Mouse (Mus musculus): ENCODE measurements around the gene Bcl6b.

Bcl6b gene

GRCm38 (mm10) chr11:70212896-70213295, 16.7 kb downstream of the Bcl6b start:
- DNase-seq (ENCODE audit: low read depth, low spot score): no peak

DNA sequence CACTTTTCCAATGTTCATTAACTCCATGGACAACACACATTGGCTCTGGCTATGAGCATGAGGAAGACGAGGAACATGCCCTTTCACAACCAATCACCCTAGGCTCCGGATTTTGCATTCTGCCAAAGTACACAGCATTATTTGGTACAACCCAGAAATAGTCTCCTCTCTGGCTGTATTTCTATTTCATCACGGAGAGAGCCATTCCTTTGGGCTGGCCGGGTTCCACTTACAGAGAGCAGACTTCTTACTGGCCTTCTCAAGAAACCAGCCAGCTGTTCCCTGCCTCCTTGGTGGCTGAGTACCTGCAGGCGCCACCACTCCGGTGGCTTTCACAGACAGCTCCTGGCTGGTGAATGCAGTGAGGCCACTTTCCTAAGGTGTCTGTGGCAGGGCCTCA, 17.2 kb downstream of the Bcl6b start, which contains the start of gene Slc16a11:
Gene Slc16a11, plus strand, starts transcription at position 330 of the 400 bp plus-strand sequence.
- no peak for DNase-seq (ENCODE audit: low read depth, low spot score)

DNA sequence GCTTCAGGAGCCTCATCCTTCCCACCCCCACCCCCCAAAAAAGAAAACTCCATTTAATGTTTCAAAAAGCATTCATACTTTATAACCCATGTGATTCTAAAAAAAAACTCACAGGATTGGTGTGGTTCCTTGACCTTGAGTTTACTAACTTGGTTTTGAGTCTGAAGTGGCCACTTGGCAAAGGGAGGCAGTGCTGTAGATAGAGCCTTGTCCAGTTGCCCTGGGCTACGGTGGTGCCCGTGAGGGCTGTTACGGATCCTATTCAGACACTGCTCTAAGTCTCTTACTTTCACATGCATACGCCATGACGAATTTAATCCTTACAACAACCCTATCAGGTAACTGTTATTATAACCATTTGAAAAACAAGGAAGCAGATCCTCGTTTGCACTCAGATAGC, 17.6 kb downstream of the Bcl6b start:
- no peak for DNase-seq (ENCODE audit: low read depth, low spot score)

- DNase-seq (ENCODE audit: low read depth, low spot score): no peak
These were observed 18.9 kb downstream of the Bcl6b start for GRCm38 (mm10) chr11:70210681-70211080.

DNA sequence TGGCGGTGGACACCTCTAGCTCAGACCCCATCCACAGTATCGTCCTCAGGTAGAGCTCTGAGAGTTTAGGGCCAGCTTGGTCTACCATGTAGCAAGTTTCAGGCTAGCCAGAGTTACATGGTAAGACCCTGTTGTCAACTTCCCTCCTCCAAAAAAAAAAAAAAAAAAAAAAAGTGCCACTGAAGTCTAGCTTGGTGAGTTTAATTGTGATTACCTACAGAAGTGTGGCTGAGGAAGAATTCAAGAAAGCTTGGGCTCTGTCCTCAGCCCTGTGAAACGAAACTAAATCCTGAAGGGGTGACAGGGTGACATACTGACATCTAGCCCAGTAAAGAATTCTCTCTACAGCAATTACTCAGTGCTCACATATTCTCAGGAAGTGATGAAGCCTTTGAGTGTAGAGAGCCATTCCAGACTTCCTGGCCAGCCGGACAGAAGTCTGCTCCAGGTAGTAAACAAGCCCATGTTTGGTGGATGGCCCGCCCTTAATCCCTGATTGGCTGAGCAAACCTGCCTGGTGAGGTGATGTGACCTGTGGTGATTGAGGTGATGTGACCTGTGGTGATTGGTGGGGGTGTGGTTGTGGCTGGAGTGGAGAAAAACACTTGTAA, 20.7 kb downstream of the Bcl6b start:
- DNase-seq (ENCODE audit: low read depth, low spot score): no peak

DNA sequence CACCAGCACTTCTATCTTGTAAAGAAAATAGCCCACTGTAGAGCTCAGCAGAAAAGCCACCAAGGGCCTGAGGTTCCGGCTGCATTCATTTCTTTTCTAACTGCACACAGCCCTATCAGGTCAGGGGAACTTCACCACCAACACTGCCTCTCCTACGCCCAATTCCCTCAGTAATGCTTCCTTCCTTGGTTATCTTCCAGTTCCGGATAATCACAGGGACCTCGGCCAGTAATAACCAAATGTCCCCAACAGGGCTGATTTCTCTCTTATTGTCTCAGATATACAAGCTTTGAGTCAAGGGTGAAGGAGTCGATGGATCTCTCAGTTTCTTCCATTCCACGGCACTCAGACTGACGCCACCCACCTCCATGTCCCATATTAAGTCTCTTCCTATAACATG, 22.3 kb downstream of the Bcl6b start:
- no peak for DNase-seq (ENCODE audit: low read depth, low spot score)

- no peak for DNase-seq (ENCODE audit: low read depth, low spot score)
These were observed 22.8 kb downstream of the Bcl6b start for GRCm38 (mm10) chr11:70206801-70207200.

GRCm38 (mm10) chr11:70201691-70202090, 27.9 kb downstream of the Bcl6b start:
- peak; percentile 67 for DNase-seq (ENCODE audit: low read depth, low spot score)

- DNase-seq (ENCODE audit: low read depth, low spot score): no peak
These were observed 29.5 kb downstream of the Bcl6b start for GRCm38 (mm10) chr11:70200036-70200608.

GRCm38 (mm10) chr11:70199107-70199506, 30.5 kb downstream of the Bcl6b start:
- no peak for DNase-seq (ENCODE audit: low read depth, low spot score)

GRCm38 (mm10) chr11:70198332-70198731, 31.3 kb downstream of the Bcl6b start:
- DNase-seq (ENCODE audit: low read depth, low spot score): no peak

GRCm38 (mm10) chr11:70193354-70194285, 36.0 kb downstream of the Bcl6b start:
- DNase-seq (ENCODE audit: low read depth, low spot score): no peak

DNA sequence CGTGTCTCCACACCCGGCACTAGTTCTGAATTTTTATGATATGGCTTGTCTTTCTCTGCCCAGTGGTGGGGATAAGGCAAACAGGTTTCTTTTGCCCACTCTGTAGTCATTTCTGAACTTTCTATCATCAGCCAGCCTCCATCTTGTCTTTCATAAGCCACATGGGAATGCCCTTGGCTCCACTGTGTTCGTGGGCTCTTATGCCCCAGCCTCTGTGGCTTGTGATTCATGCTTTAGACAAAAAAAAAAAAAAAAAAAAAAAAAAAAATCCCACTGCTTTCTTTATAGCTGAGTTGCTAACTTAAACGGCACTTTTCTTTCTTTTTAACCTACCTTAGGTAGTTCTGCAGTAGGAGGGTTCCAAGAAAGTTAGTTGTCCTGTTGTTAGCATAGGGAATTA, 37.4 kb downstream of the Bcl6b start:
- no peak for DNase-seq (ENCODE audit: low read depth, low spot score)

- DNase-seq (ENCODE audit: low read depth, low spot score): no peak
These were observed 38.4 kb downstream of the Bcl6b start for GRCm38 (mm10) chr11:70191188-70191587.

GRCm38 (mm10) chr11:70189319-70190134, 40.1 kb downstream of the Bcl6b start:
- DNase-seq (ENCODE audit: low read depth, low spot score): no peak

- peak; percentile 27 for DNase-seq (ENCODE audit: low read depth, low spot score)
These were observed 44.5 kb downstream of the Bcl6b start for GRCm38 (mm10) chr11:70185120-70185519.

DNA sequence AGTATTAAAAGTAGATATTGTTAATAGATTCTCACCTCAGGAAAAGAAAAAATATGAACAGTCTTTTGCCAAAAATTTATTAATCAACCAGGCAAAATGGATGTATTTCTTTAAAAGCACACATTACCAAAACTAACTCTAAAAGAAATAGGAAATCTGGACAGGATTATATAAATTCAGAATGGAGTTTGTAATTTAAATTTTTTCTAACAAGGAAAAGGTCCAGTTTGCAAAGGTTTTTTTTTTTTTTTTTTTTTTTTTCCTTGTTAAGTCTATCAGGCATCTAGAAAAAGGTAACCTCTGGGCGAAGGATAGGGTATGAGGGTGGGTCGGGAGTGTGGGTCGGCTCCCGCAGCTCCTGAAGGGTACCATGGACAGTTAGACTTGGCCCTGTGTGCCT, 49.1 kb downstream of the Bcl6b start:
- no peak for DNase-seq (ENCODE audit: low read depth, low spot score)

DNA sequence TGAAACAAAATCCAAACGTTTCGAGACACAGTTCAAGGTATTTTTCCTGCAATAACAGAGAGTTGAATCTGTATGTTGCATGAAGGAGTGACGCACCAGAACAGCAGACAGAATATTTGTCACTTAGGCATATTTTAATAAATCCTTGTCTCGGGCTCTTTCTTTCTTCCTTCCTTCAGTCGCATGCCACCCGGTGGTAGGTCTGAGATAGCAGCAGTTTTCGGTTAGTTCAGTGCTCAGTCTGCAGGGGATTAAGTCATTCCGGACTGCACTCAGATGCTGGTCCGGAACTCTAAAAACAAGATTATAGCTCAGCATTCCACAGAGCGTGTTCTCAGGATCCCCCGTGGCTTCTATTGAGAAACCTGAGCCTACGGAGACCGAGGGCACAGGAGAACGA, 50.2 kb downstream of the Bcl6b start:
- no peak for DNase-seq (ENCODE audit: low read depth, low spot score)

DNA sequence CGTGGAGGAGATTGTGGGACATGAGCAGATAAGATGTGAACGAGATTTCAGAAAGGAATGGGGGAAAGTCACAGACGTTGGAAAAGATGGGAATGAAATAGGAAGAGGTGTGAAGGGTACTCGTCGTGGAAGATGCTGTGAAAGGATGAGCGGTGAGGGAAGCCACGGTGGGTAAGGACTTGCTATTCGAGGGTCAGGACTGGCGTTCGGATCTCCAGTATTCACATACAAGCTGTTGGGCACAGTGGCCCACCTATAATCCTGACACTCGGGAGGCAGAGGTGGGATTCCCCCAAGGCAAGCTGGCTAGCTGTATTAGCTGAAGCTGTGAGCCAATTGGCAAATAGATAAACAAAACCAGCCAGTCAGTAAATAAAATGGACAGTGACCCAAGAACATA, 50.8 kb downstream of the Bcl6b start:
- DNase-seq (ENCODE audit: low read depth, low spot score): no peak

DNA sequence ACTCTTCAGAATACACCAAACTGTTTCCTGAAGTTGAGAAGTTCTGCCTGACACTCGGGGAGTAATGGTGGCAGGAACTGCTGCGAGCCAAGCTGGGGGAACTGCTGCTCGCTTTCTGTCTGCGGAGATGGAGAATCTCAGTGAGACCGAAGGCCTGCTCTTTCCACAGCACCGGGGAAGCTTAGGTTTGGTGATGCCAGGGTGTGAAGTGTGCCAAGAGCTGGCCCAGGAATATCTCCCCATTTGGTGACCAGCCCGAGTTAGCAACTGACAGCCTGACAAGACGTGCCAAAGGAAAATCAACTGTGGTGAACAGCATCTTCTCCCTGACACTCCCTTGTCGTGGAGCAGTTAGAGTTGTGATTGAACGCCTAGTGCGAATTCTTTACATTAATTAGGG, 51.3 kb downstream of the Bcl6b start:
- DNase-seq (ENCODE audit: low read depth, low spot score): no peak

GRCm38 (mm10) chr11:70177647-70178046, 52.0 kb downstream of the Bcl6b start:
- DNase-seq (ENCODE audit: low read depth, low spot score): no peak

GRCm38 (mm10) chr11:70174491-70174890, 55.1 kb downstream of the Bcl6b start:
- no peak for DNase-seq (ENCODE audit: low read depth, low spot score)

Measured in skeletal muscle tissue, adult 2 months (tissue).